Mouse (Mus musculus) MEL (cell line): ENCODE data around the gene Scel. TPM values are rescaled to one million over a fixed set of nuclear protein-coding genes. Genes with fewer than 3 reads are reported as not detected.

Experiments used
- DNase-seq: peaks from one replicate; pipeline ENCODE4 v3.0.0; 2011; ENCODE audit warnings: low read depth, low spot score
- H3K27ac ChIP-seq: 2 replicates; pipeline ENCODE4 v1.5.1; 2012; ENCODE audit warnings: low read depth, mild to moderate bottlenecking, control low read depth, low read length, moderate library complexity; ENCODE audit not compliant: control insufficient read depth
- H3K27me3 ChIP-seq, 2 experiments: fragments of 150-350 bp in 1 of 2; sonication (generic) in 1 of 2; 2 replicates each; pipeline ENCODE4 v1.6.1; 2012; ENCODE audit warnings: low read length in 2 of 2, mild to moderate bottlenecking in 2 of 2, improper control_type of control experiment in 1 of 2, moderate library complexity in 1 of 2; ENCODE audit not compliant: insufficient read depth in 2 of 2, control insufficient read depth in 1 of 2
- H3K36me3 ChIP-seq, 2 experiments: 2 replicates each; pipeline ENCODE4 v1.6.1; 2012 to 2014; ENCODE audit warnings: low read length in 2 of 2, improper control_type of control experiment in 1 of 2, inconsistent platforms in 1 of 2, mild to moderate bottlenecking in 1 of 2; ENCODE audit not compliant: insufficient read depth in 2 of 2, control insufficient read depth in 1 of 2
- H3K4me1 ChIP-seq, 2 experiments: fragments of 150-350 bp in 1 of 2; sonication (generic) in 1 of 2; 2 replicates each; pipeline ENCODE4 v1.6.1; 2012; ENCODE audit warnings: low read length in 2 of 2, improper control_type of control experiment in 1 of 2, mild to moderate bottlenecking in 1 of 2; ENCODE audit not compliant: insufficient read depth in 2 of 2, control insufficient read depth in 1 of 2
- H3K4me3 ChIP-seq, 2 experiments: fragments of 150-350 bp in 1 of 2; sonication (generic) in 1 of 2; 2 replicates each; pipeline ENCODE4 v1.5.1; 2012; ENCODE audit warnings: low read depth in 2 of 2, low read length in 2 of 2, mild to moderate bottlenecking in 2 of 2, moderate library complexity in 2 of 2, control low read depth in 1 of 2, improper control_type of control experiment in 1 of 2; ENCODE audit not compliant: control insufficient read depth in 1 of 2, insufficient read depth in 1 of 2
- H3K79me2 ChIP-seq: 2 replicates; pipeline ENCODE4 v1.6.1; 2012; ENCODE audit warnings: mild to moderate bottlenecking, low read length, moderate library complexity; ENCODE audit not compliant: control insufficient read depth, poor library complexity, insufficient read depth
- H3K9ac ChIP-seq: 2 replicates; pipeline ENCODE4 v1.6.1; 2012; ENCODE audit warnings: low read depth, mild to moderate bottlenecking, control low read depth, low read length, moderate library complexity; ENCODE audit not compliant: control insufficient read depth, poor library complexity, severe bottlenecking
- H3K9me3 ChIP-seq: fragments of 150-350 bp; sonication (generic); replicated peaks from 2 replicates; pipeline ENCODE4 v1.6.1; 2012; ENCODE audit warnings: mild to moderate bottlenecking, low read length, improper control_type of control experiment, moderate library complexity; ENCODE audit not compliant: insufficient read depth
- BHLHE40 ChIP-seq: IDR thresholded peaks from 2 replicates; pipeline ENCODE4 v1.6.1; 2012; ENCODE audit warnings: low read depth, mild to moderate bottlenecking, inconsistent platforms, low read length, improper control_type of control experiment, borderline replicate concordance
- CTCF ChIP-seq, 3 experiments: IDR thresholded peaks in 2 of 3; conservative IDR thresholded peaks in 1 of 3; 2 replicates each; pipeline ENCODE4 v1.5.1; 2011 to 2012; ENCODE audit warnings: low read length in 3 of 3, low read depth in 2 of 3, mild to moderate bottlenecking in 2 of 3, improper control_type of control experiment in 1 of 3, inconsistent platforms in 1 of 3, mixed read lengths in 1 of 3, moderate library complexity in 1 of 3; ENCODE audit not compliant: control insufficient read depth in 1 of 3, insufficient read depth in 1 of 3, poor library complexity in 1 of 3, severe bottlenecking in 1 of 3
- EP300 ChIP-seq, 2 experiments: IDR thresholded peaks; 2 replicates each; pipeline ENCODE4 v1.6.1; 2011; ENCODE audit warnings: improper control_type of control experiment in 2 of 2, low read length in 2 of 2, low read depth in 1 of 2, mild to moderate bottlenecking in 1 of 2
- ETS1 ChIP-seq: IDR thresholded peaks from 2 replicates; pipeline ENCODE4 v1.6.1; 2012; ENCODE audit warnings: low read depth, mild to moderate bottlenecking, inconsistent platforms, low read length, improper control_type of control experiment, moderate library complexity
- GABPA ChIP-seq: IDR thresholded peaks from 2 replicates; pipeline ENCODE4 v1.6.1; 2012; ENCODE audit warnings: low read depth, mild to moderate bottlenecking, inconsistent platforms, low read length, improper control_type of control experiment, moderate library complexity
- GATA1 ChIP-seq: IDR thresholded peaks from 2 replicates; pipeline ENCODE4 v1.6.1; 2011; ENCODE audit warnings: low read depth, low read length, improper control_type of control experiment
- HCFC1 ChIP-seq: IDR thresholded peaks from 2 replicates; pipeline ENCODE4 v1.6.1; 2012; ENCODE audit warnings: low read depth, mild to moderate bottlenecking, inconsistent platforms, low read length, improper control_type of control experiment, moderate library complexity
- JUND ChIP-seq: IDR thresholded peaks from 2 replicates; pipeline ENCODE4 v1.6.1; 2011; ENCODE audit warnings: low read depth, mild to moderate bottlenecking, improper control_type of control experiment, low read length
- KAT2A ChIP-seq: conservative IDR thresholded peaks from 2 replicates; pipeline ENCODE4 v1.6.1; 2012; ENCODE audit warnings: low read depth, low read length, improper control_type of control experiment, inconsistent platforms
- MAZ ChIP-seq: IDR thresholded peaks from 2 replicates; pipeline ENCODE4 v1.6.1; 2012; ENCODE audit warnings: low read depth, mild to moderate bottlenecking, inconsistent platforms, low read length, improper control_type of control experiment
- MEF2A ChIP-seq: IDR thresholded peaks from 2 replicates; pipeline ENCODE4 v1.6.1; 2014; ENCODE audit warnings: low read depth, mild to moderate bottlenecking, inconsistent platforms, low read length, improper control_type of control experiment; ENCODE audit not compliant: poor library complexity, insufficient replicate concordance, severe bottlenecking; ENCODE audit errors: extremely low read depth
- MXI1 ChIP-seq: IDR thresholded peaks from 2 replicates; pipeline ENCODE4 v1.6.1; 2011; ENCODE audit warnings: mild to moderate bottlenecking, low read depth, low read length, improper control_type of control experiment
- MYB ChIP-seq: IDR thresholded peaks from 2 replicates; pipeline ENCODE4 v1.6.1; 2011; ENCODE audit warnings: mild to moderate bottlenecking, low read depth, low read length, improper control_type of control experiment
- NELFE ChIP-seq: IDR thresholded peaks from 2 replicates; pipeline ENCODE4 v1.6.1; 2011; ENCODE audit warnings: low read depth, low read length, improper control_type of control experiment
- POLR2AphosphoS2 ChIP-seq: IDR thresholded peaks from 2 replicates; pipeline ENCODE4 v1.6.1; 2011; ENCODE audit warnings: low read length, improper control_type of control experiment
- POLR2AphosphoS5 ChIP-seq: IDR thresholded peaks from 2 replicates; pipeline ENCODE4 v1.6.1; 2012; ENCODE audit warnings: low read depth, borderline replicate concordance, mild to moderate bottlenecking, inconsistent platforms, low read length, moderate library complexity, mixed read lengths
- RAD21 ChIP-seq: IDR thresholded peaks from 2 replicates; pipeline ENCODE4 v1.6.1; 2011; ENCODE audit warnings: mild to moderate bottlenecking, low read depth, low read length, improper control_type of control experiment
- RCOR1 ChIP-seq: IDR thresholded peaks from 2 replicates; pipeline ENCODE4 v1.6.1; 2012; ENCODE audit warnings: low read depth, mild to moderate bottlenecking, inconsistent platforms, low read length, improper control_type of control experiment
- SIN3A ChIP-seq: IDR thresholded peaks from 2 replicates; pipeline ENCODE4 v1.6.1; 2012; ENCODE audit warnings: low read length, improper control_type of control experiment, inconsistent platforms
- TBP ChIP-seq: IDR thresholded peaks from 2 replicates; pipeline ENCODE4 v1.8.0; 2011; ENCODE audit warnings: low read depth, low read length, improper control_type of control experiment
- TCF12 ChIP-seq: IDR thresholded peaks from 2 replicates; pipeline ENCODE4 v1.6.1; 2014; ENCODE audit warnings: low read depth, mild to moderate bottlenecking, inconsistent platforms, low read length, improper control_type of control experiment, moderate library complexity
- USF1 ChIP-seq: IDR thresholded peaks from 2 replicates; pipeline ENCODE4 v1.6.1; 2014; ENCODE audit warnings: low read depth, mild to moderate bottlenecking, inconsistent platforms, low read length, improper control_type of control experiment, moderate library complexity
- ZC3H11A ChIP-seq: IDR thresholded peaks from 2 replicates; pipeline ENCODE4 v1.6.1; 2012; ENCODE audit warnings: low read depth, mild to moderate bottlenecking, inconsistent platforms, low read length, improper control_type of control experiment
- ZKSCAN1 ChIP-seq: IDR thresholded peaks from 2 replicates; pipeline ENCODE4 v1.6.1; 2012; ENCODE audit warnings: low read depth, mild to moderate bottlenecking, inconsistent platforms, low read length, improper control_type of control experiment, moderate library complexity
- ZMIZ1 ChIP-seq: IDR thresholded peaks from 2 replicates; pipeline ENCODE4 v1.6.1; 2012; ENCODE audit warnings: low read depth, mild to moderate bottlenecking, inconsistent platforms, low read length, improper control_type of control experiment, moderate library complexity
- polyA plus RNA-seq, 2 experiments: library from polyadenylated mRNA; stranded (reverse) in 1 of 2; unstranded in 1 of 2; fragments of >175 nt in 1 of 2; fragments of >200 nt in 1 of 2; gene quantifications; 2 replicates each; pipeline versions ENCODE4 v1.2.1 to v1.2.4; 2012; ENCODE audit warnings: low replicate concordance in 2 of 2, low read depth in 1 of 2; ENCODE audit not compliant: insufficient read length in 2 of 2, insufficient read depth in 1 of 2, missing spikeins in 1 of 2
- total RNA-seq: library from RNA; depleted of rRNA; stranded (reverse); fragments of 300-350 nt; gene quantifications from 2 replicates; pipeline ENCODE4 v1.2.3, GENCODE M21; 2012

Gene Scel
- total and polyA plus RNA-seq, 3 experiments = not detected

GRCm38 (mm10) chr14:103551921-103552320 is 38.8 kb downstream of the Scel start:
- no peak for TF ChIP-seq GATA1
- no peak for TF ChIP-seq RAD21
- TF ChIP-seq ZC3H11A = no peak
- TF ChIP-seq ZMIZ1 = no peak
- no peak for TF ChIP-seq MEF2A
- TF ChIP-seq HCFC1 = no peak
- no peak for TF ChIP-seq POLR2AphosphoS5
- TF ChIP-seq TCF12 = no peak
- no peak for TF ChIP-seq BHLHE40
- TF ChIP-seq JUND = no peak
- TF ChIP-seq GABPA = no peak
- no peak for TF ChIP-seq POLR2AphosphoS2
- no peak for TF ChIP-seq RCOR1
- no peak for TF ChIP-seq SIN3A
- TF ChIP-seq NELFE = no peak
- no peak for TF ChIP-seq EP300 (IDR thresholded peaks at IDR 0.05; ENCODE audit: low read depth in 1 of 2, low read length in 2 of 2)
- no peak for TF ChIP-seq ETS1
- TF ChIP-seq ZKSCAN1 = no peak
- no peak for TF ChIP-seq KAT2A
- peaks cover 0 to 2% of the 10 kb centered on the region in 2 experiments; a peak in 1 of 4 replicates for H3K27me3 ChIP-seq

GRCm38 (mm10) chr14:103552379-103552778 is 39.2 kb downstream of the Scel start:
- H3K9me3 ChIP-seq = no peaks in the 10 kb centered on the region
- no peak for DNase-seq
- H3K79me2 ChIP-seq = no peaks in the 10 kb centered on the region
- H3K4me3 ChIP-seq = no peak overlapping the region
- no peak overlapping the region for H3K27ac ChIP-seq
- TF ChIP-seq USF1 = no peak
- TF ChIP-seq TBP = no peak
- TF ChIP-seq EP300 (IDR thresholded peaks at IDR 0.05; ENCODE audit: low read depth in 1 of 2, low read length in 2 of 2) = no peak
- TF ChIP-seq MEF2A = no peak
- TF ChIP-seq GABPA = no peak
- TF ChIP-seq MYB = no peak
- TF ChIP-seq MAZ = no peak
- TF ChIP-seq CTCF (IDR thresholded peaks at IDR 0.05 in 2 of 3, conservative IDR thresholded peaks at IDR 0.05 in 1 of 3; ENCODE audit: control insufficient read depth in 1 of 3, insufficient read depth in 1 of 3, low read depth in 2 of 3, low read length in 3 of 3, poor library complexity in 1 of 3, severe bottlenecking in 1 of 3) = no peak
- no peak for TF ChIP-seq ZKSCAN1
- TF ChIP-seq MXI1 = no peak
- TF ChIP-seq, all 39 proteins: peak for 0
- H3K4me1 ChIP-seq = no peaks in the 10 kb centered on the region
- no peaks in the 10 kb centered on the region for H3K36me3 ChIP-seq
- H3K27me3 ChIP-seq = peaks cover 0 to 2% of the 10 kb centered on the region in 2 experiments; a peak in 1 of 4 replicates
- no peak overlapping the region for H3K9ac ChIP-seq

More at GRCm38 (mm10) chr14:103551921-103552320, 38.8 kb downstream of the Scel start:
- Histone ChIP-seq H3K9me3 (no peaks in the 10 kb centered on the region), H3K27ac (no peak overlapping the region), H3K9ac (no peak overlapping the region), H3K4me3 (no peak overlapping the region), H3K79me2 (no peaks in the 10 kb centered on the region), H3K36me3 (no peaks in the 10 kb centered on the region), H3K4me1 (no peaks in the 10 kb centered on the region)
- DNase-seq = no peak
